Mouse (Mus musculus) brown adipose tissue, adult 24 weeks (tissue): ENCODE measurements around the gene Prkaca. TPM values are rescaled to one million over a fixed set of nuclear protein-coding genes. Genes with fewer than 3 reads are reported as not detected.

Experiments
- H3K27ac ChIP-seq: fragments of 200-500 bp; replicated peaks from 2 replicates; pipeline ENCODE4 v1.5.1; 2012; ENCODE audit warnings: low read depth, mild to moderate bottlenecking, low read length
- H3K4me1 ChIP-seq: fragments of 200-500 bp; 2 replicates; pipeline ENCODE4 v1.6.1; 2012; ENCODE audit warnings: low read length, mixed read lengths; ENCODE audit not compliant: control insufficient read depth, insufficient read depth, insufficient read length
- H3K4me3 ChIP-seq: fragments of 200-500 bp; 2 replicates; pipeline ENCODE4 v1.5.1; 2012; ENCODE audit warnings: low read depth, mild to moderate bottlenecking, low read length, moderate library complexity; ENCODE audit not compliant: insufficient read depth
- polyA plus RNA-seq: library from polyadenylated mRNA; stranded (reverse); fragments of >200 nt; gene quantifications from 2 replicates; pipeline ENCODE4 v1.2.4, GENCODE M21; 2012; ENCODE audit not compliant: missing spikeins, insufficient read depth, insufficient read length

Gene Prkaca
- polyA plus RNA-seq, 1 experiment: 332 TPM

- H3K4me3 ChIP-seq: no peak overlapping the region
- H3K27ac ChIP-seq: no peak overlapping the region
- H3K4me1 ChIP-seq: peaks cover 4% of the 10 kb centered on the region; the same call in 1 of the 2 replicates
Observed at GRCm38 (mm10) chr8:84025863-84026262, 53.1 kb downstream of the Prkaca start.

- no peak overlapping the region for H3K4me3 ChIP-seq
- peaks cover 4% of the 10 kb centered on the region; the same call in 1 of the 2 replicates for H3K4me1 ChIP-seq
- H3K27ac ChIP-seq: no peak overlapping the region
Observed at GRCm38 (mm10) chr8:84027449-84027848, 54.7 kb downstream of the Prkaca start.

GRCm38 (mm10) chr8:84029272-84029671 lies 56.5 kb downstream of the Prkaca start:
- Histone ChIP-seq H3K4me3 (no peak overlapping the region), H3K4me1 (no peaks in the 10 kb centered on the region), H3K27ac (no peak overlapping the region)

- Histone ChIP-seq H3K4me1 (no peaks in the 10 kb centered on the region), H3K4me3 (no peak overlapping the region), H3K27ac (no peak overlapping the region)
Observed at GRCm38 (mm10) chr8:84032777-84033176, 60.0 kb downstream of the Prkaca start.

- Histone ChIP-seq H3K4me3 (no peak overlapping the region), H3K4me1 (no peaks in the 10 kb centered on the region), H3K27ac (no peak overlapping the region)
Observed at GRCm38 (mm10) chr8:84038015-84038414, 65.2 kb downstream of the Prkaca start.

GRCm38 (mm10) chr8:84039050-84039449 lies 66.3 kb downstream of the Prkaca start:
- Histone ChIP-seq H3K4me3 (no peak overlapping the region), H3K4me1 (no peaks in the 10 kb centered on the region), H3K27ac (no peak overlapping the region)

GRCm38 (mm10) chr8:84042066-84042947 lies 69.5 kb downstream of the Prkaca start, which contains the start of gene Il27ra:
Il27ra (minus strand) TSS chr8:84042589.
- Histone ChIP-seq H3K27ac (0 out of 2 replicates have a peak within 1 kb of the TSS, but pooled peaks have one; percentile 25), H3K4me3 (peak within 1 kb of the TSS; percentile 69), H3K4me1 (no peaks in the 10 kb centered on the region)

GRCm38 (mm10) chr8:84042948-84043342 lies 70.2 kb downstream of the Prkaca start:
- no peaks in the 10 kb centered on the region for H3K4me1 ChIP-seq
- peak overlapping the region; percentile 69 for H3K4me3 ChIP-seq
- H3K27ac ChIP-seq: no peak overlapping the region

GRCm38 (mm10) chr8:84044103-84044502 lies 71.3 kb downstream of the Prkaca start:
- Histone ChIP-seq H3K27ac (no peak overlapping the region), H3K4me1 (no peaks in the 10 kb centered on the region), H3K4me3 (no peak overlapping the region)

- no peak within 1 kb of the TSS for H3K27ac ChIP-seq
- no peak within 1 kb of the TSS for H3K4me3 ChIP-seq
- H3K4me1 ChIP-seq: no peaks in the 10 kb centered on the region
Observed at GRCm38 (mm10) chr8:84044900-84045299, 72.1 kb downstream of the Prkaca start, which contains the start of gene Rln3. Rln3 (minus strand) TSS chr8:84045000.

Other genes with a start within 250 kb of the Prkaca start
- 30.1 and 34.2 TPM in 2 replicates for gene Adgre5, start 231.7 kb upstream of the Prkaca start, polyA plus RNA-seq
- 1.5 and 1.6 TPM in 2 replicates for gene Adgrl1, start 72.9 kb upstream of the Prkaca start, polyA plus RNA-seq
- 0.79 and 0.99 TPM in 2 replicates for gene Gm10644, start 17.8 kb upstream of the Prkaca start, polyA plus RNA-seq
- 3.3 and 3.8 TPM in 2 replicates for gene Asf1b, start 17.5 kb upstream of the Prkaca start, polyA plus RNA-seq
- 12.0 and 12.4 TPM in 2 replicates for gene Samd1, start 24.7 kb downstream of the Prkaca start, polyA plus RNA-seq
- not detected in 2 replicates for gene 1700067K01Rik, start 28.5 kb downstream of the Prkaca start, polyA plus RNA-seq
- gene 2210011C24Rik, start 39.2 kb downstream of the Prkaca start, polyA plus RNA-seq: not detected in 2 replicates
- not detected in 2 replicates for gene Palm3, start 48.5 kb downstream of the Prkaca start, polyA plus RNA-seq
- not detected in 2 replicates for gene Il27ra, start 69.6 kb downstream of the Prkaca start, polyA plus RNA-seq
- not detected in 2 replicates for gene Rln3, start 72.0 kb downstream of the Prkaca start, polyA plus RNA-seq
- 1.7 and 2.2 TPM in 2 replicates for gene Gm10643, start 92.1 kb downstream of the Prkaca start, polyA plus RNA-seq
- 2.7 and 3.1 TPM in 2 replicates for gene Rfx1, start 93.8 kb downstream of the Prkaca start, polyA plus RNA-seq
- gene Dcaf15, start 131.8 kb downstream of the Prkaca start, polyA plus RNA-seq: 3.9 TPM in 2 replicates
- gene Podnl1, start 153.0 kb downstream of the Prkaca start, polyA plus RNA-seq: not detected in 2 replicates
- gene Cc2d1a, start 174.9 kb downstream of the Prkaca start, polyA plus RNA-seq: 6.8 and 7.1 TPM in 2 replicates
- gene 4930432K21Rik, start 175.0 kb downstream of the Prkaca start, polyA plus RNA-seq: 0.79 TPM in 1 of 2 replicates, not detected in the other
- gene Nanos3, start 212.2 kb downstream of the Prkaca start, polyA plus RNA-seq: not detected in 2 replicates